Mouse (Mus musculus) small intestine, adult 2 months (tissue): ENCODE measurements around the gene Prkca. TPM values are rescaled to one million over a fixed set of nuclear protein-coding genes. Genes with fewer than 3 reads are reported as not detected.

Experiments
- H3K27ac ChIP-seq: fragments of 200-500 bp; 2 replicates; pipeline ENCODE4 v1.5.1; 2012; ENCODE audit warnings: low read depth, low read length, control low read depth, inconsistent platforms; ENCODE audit not compliant: insufficient read depth
- H3K27me3 ChIP-seq: fragments of 200-500 bp; 2 replicates; pipeline ENCODE4 v1.6.1; 2012; ENCODE audit warnings: mild to moderate bottlenecking, moderate library complexity, low read length, inconsistent platforms; ENCODE audit not compliant: control insufficient read depth, insufficient read depth
- H3K36me3 ChIP-seq: fragments of 200-500 bp; 2 replicates; pipeline ENCODE4 v1.6.1; 2012; ENCODE audit warnings: mild to moderate bottlenecking, low read length, control low read depth, inconsistent platforms; ENCODE audit not compliant: control insufficient read depth, insufficient read depth
- H3K4me1 ChIP-seq: fragments of 200-500 bp; 2 replicates; pipeline ENCODE4 v1.6.1; 2012; ENCODE audit warnings: low read length, inconsistent platforms, mixed read lengths; ENCODE audit not compliant: control insufficient read depth, insufficient read depth, insufficient read length
- H3K4me3 ChIP-seq: fragments of 200-500 bp; 2 replicates; pipeline ENCODE4 v1.5.1; 2012; ENCODE audit warnings: low read depth, mild to moderate bottlenecking, control low read depth, inconsistent platforms, low read length, moderate library complexity
- CTCF ChIP-seq: fragments of 200-500 bp; IDR thresholded peaks from 2 replicates; pipeline ENCODE4 v1.5.1; 2012; ENCODE audit warnings: low read depth, mild to moderate bottlenecking, control low read depth, inconsistent platforms, low read length, moderate library complexity, mixed read lengths; ENCODE audit not compliant: insufficient replicate concordance, insufficient read length; ENCODE audit errors: extremely low read depth
- POLR2A ChIP-seq: fragments of 200-500 bp; IDR thresholded peaks from 2 replicates; pipeline ENCODE4 v1.6.1; 2012; ENCODE audit warnings: low read depth, mild to moderate bottlenecking, control low read depth, inconsistent platforms, low read length, moderate library complexity
- WGBS: fragments of 180-500 bp; shearing (Covaris S2); methylation state at CpG from one replicate; pipeline ENCODE4 v1.1.7; 2018; 5-methylcytosine and 5-hydroxymethylcytosine counted together
- polyA plus RNA-seq: library from polyadenylated mRNA; depleted of rRNA; stranded (reverse); fragments of >200 nt; gene quantifications from 2 replicates; pipeline ENCODE4 v1.2.3, GENCODE M21; 2012

Prkca gene
- polyA plus RNA-seq, 1 experiment, result 13.9 TPM

DNA sequence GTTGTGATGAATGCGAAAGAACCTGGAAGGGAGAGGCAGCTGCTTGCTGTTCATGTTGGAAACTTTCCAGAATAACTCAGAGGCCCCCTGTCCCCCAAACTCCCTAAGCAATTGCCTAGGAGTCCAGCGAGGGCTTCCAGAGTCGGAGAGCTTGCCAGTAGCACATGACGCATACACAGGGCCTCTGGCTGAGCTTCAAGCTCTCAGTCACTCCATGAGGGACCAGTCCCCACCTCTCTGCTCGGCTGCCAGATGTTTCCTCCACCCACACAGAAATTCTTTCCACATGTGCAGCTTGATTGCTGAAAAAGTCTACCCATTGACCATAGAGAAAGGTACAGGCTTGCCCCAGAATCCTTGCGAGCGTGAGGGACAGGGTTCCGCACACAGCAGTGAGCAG lies 128.3 kb downstream of the Prkca start:
- WGBS, result 35% methylated on average over 8 of the region's 8 CpGs

GRCm38 (mm10) chr11:108214521-108215223 lies 129.1 kb downstream of the Prkca start:
- Histone ChIP-seq H3K36me3 (peaks cover 2% of the 10 kb centered on the region; the same call in 1 of the 2 replicates), H3K4me3 (peak overlapping the region; percentile 23; the same call in 1 of the 2 replicates), H3K27me3 (no peaks in the 10 kb centered on the region), H3K4me1 (peaks cover 25% of the 10 kb centered on the region; the same call in 1 of the 2 replicates), H3K27ac (0 out of 2 replicates have a peak overlapping the region, but pooled peaks have one; percentile 36)
- 23% methylated on average over 11 of the region's 11 CpGs for WGBS
- TF ChIP-seq CTCF (no peak), POLR2A (no peak)

More for the DNA sequence above, 128.3 kb downstream of the Prkca start:
- H3K4me3 ChIP-seq, result no peak overlapping the region
- peak overlapping the region; percentile 0; the same call in 1 of the 2 replicates for H3K27ac ChIP-seq
- H3K4me1 ChIP-seq, result peaks cover 22% of the 10 kb centered on the region; the same call in 1 of the 2 replicates
- H3K36me3 ChIP-seq, result peaks cover 2% of the 10 kb centered on the region; the same call in 1 of the 2 replicates
- TF ChIP-seq CTCF (no peak), POLR2A (no peak)
- H3K27me3 ChIP-seq, result no peaks in the 10 kb centered on the region

DNA sequence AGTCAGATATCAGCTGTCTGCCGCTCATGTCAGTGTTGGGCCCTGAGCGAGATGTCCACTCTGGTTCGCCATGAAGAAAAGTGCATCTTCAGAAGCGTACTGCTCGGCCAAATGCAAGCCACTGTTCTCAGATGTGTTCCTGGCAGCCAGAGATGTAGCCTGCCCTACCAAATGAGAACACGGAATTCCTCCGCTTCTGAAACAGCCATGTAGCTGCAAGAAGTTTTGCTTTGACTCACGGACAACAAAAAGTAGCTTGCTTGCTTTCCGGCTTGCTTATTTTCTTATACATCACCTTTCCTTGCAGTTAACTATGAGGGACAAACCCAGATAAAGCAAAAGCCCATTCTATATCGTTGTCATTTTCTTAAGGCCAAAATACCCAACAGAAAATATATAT lies 129.9 kb downstream of the Prkca start:
- Histone ChIP-seq H3K27ac (no peak overlapping the region), H3K4me3 (no peak overlapping the region), H3K36me3 (peaks cover 2% of the 10 kb centered on the region; the same call in 1 of the 2 replicates), H3K27me3 (no peaks in the 10 kb centered on the region), H3K4me1 (peaks cover 25% of the 10 kb centered on the region; the same call in 1 of the 2 replicates)
- 94% methylated on average over 10 of the region's 10 CpGs for WGBS
- no peak for TF ChIP-seq POLR2A
- TF ChIP-seq CTCF, result no peak

- Histone ChIP-seq H3K27me3 (no peaks in the 10 kb centered on the region), H3K4me1 (peaks cover 30% of the 10 kb centered on the region; the same call in 1 of the 2 replicates), H3K36me3 (peaks cover 2% of the 10 kb centered on the region; the same call in 1 of the 2 replicates), H3K27ac (no peak overlapping the region), H3K4me3 (no peak overlapping the region)
- TF ChIP-seq POLR2A (no peak), CTCF (peak; percentile 33; the same call in 1 of the 2 replicates)
- WGBS, result 97% methylated on average over 5 of the region's 5 CpGs
Measured at GRCm38 (mm10) chr11:108212638-108213037, 131.1 kb downstream of the Prkca start.

GRCm38 (mm10) chr11:108212030-108212429 lies 131.7 kb downstream of the Prkca start:
- Histone ChIP-seq H3K36me3 (peaks cover 2% of the 10 kb centered on the region; the same call in 1 of the 2 replicates), H3K27me3 (no peaks in the 10 kb centered on the region), H3K27ac (no peak overlapping the region), H3K4me1 (peaks cover 30% of the 10 kb centered on the region; the same call in 1 of the 2 replicates), H3K4me3 (no peak overlapping the region)
- WGBS, result 59% methylated on average over 6 of the region's 6 CpGs
- TF ChIP-seq CTCF (no peak), POLR2A (no peak)

DNA sequence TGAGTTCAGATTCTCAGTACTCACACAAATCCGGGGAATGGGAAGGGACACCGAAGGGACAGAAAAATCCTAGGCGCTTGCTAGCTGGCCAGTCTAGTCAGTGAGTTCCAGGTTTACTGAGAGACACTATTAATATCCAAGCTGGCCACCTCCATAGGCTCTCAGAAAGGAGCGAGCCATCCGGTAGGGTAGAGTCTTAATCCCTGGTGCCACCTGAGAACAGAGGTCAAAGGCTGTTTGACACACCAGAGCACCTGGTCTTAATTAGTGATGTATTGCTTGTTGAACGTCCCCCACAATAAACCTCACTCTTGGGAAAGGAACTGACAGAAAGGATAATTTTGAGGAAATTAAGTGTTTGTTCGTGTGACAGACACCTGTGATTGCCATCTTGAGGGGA lies 133.0 kb downstream of the Prkca start:
- peak overlapping the region; percentile 46 for H3K27ac ChIP-seq
- no peak for TF ChIP-seq CTCF
- WGBS, result 43% methylated on average over 7 of the region's 7 CpGs
- H3K27me3 ChIP-seq, result no peaks in the 10 kb centered on the region
- H3K36me3 ChIP-seq, result peaks cover 2% of the 10 kb centered on the region; the same call in 1 of the 2 replicates
- H3K4me1 ChIP-seq, result peaks cover 26% of the 10 kb centered on the region; the same call in 1 of the 2 replicates
- no peak overlapping the region for H3K4me3 ChIP-seq

- 92% methylated on average over 2 of the region's 2 CpGs for WGBS
Measured at GRCm38 (mm10) chr11:108206602-108207001, 137.1 kb downstream of the Prkca start.

More at GRCm38 (mm10) chr11:108206602-108207001, 137.1 kb downstream of the Prkca start:
- Histone ChIP-seq H3K36me3 (no peaks in the 10 kb centered on the region; the same call in 1 of the 2 replicates), H3K27ac (no peak overlapping the region), H3K4me1 (peaks cover 17% of the 10 kb centered on the region; the same call in 1 of the 2 replicates), H3K4me3 (no peak overlapping the region), H3K27me3 (no peaks in the 10 kb centered on the region)
- TF ChIP-seq CTCF (no peak), POLR2A (no peak)
